In genomic region chr12:51117436-51118020, GRCm38 (mm10) we compare ENCODE assay signal across 12 mouse cellular contexts.
A peak's percentile ranks its signal among the peaks of the same experiment; 100 is the strongest.
DNase-seq lines count a peak whose midpoint lies in the region; ATAC-seq and TF ChIP-seq lines count a peak whose summit lies in the region.
"Had no signal": no experiment of that assay in that cellular context is flagged by ENCODE, and none has a peak within 500 bp of the region (broad histone marks: within the 10 kb centered on the region; RNA-seq: fewer than 3 reads in every experiment).

No protein-coding gene starts in this region.

- H3K9ac ChIP-seq in heart, embryonic 16.5 days (ENCODE audit: low read length) = no peak overlapping the region
- no peak overlapping the region for H3K9ac ChIP-seq in forebrain, embryonic 14.5 days (ENCODE audit: low read length)
- H3K9ac ChIP-seq: limb, embryonic 15.5 days had no signal

- DNase-seq in heart, adult 8-10 months (ENCODE audit: low spot score) = no peak
- DNase-seq in left cerebral cortex, adult 2 months (ENCODE audit: extremely low spot score in 1 of 2, low spot score in 2 of 2) = no peak
- no peak for DNase-seq in left cerebral cortex, postnatal 36 days (ENCODE audit: low spot score in 2 of 2)
- DNase-seq in forebrain, embryonic 14.5 days (ENCODE audit: low spot score) = no peak
- DNase-seq in kidney, postnatal 36 days = peak; percentile 34
- DNase-seq in right cerebral cortex, postnatal 14 days = no peak
- DNase-seq in embryo, embryonic 9.5 days (ENCODE audit: extremely low spot score) = no peak
- DNase-seq: gastrocnemius, postnatal 25 days had no signal

- WGBS in heart, embryonic 16.5 days = 57% methylated on average over 8 of the region's 8 CpGs
- 28% methylated on average over 8 of the region's 8 CpGs for WGBS in forebrain, embryonic 14.5 days

- H3K36me3 ChIP-seq in heart, embryonic 16.5 days (ENCODE audit: control insufficient read depth, insufficient read depth) = no peaks in the 10 kb centered on the region
- H3K36me3 ChIP-seq in forebrain, embryonic 14.5 days (ENCODE audit: control insufficient read depth, insufficient read depth, low read length) = no peaks in the 10 kb centered on the region
- H3K36me3 ChIP-seq: limb, embryonic 15.5 days had no signal

- peak overlapping the region; percentile 32 for H3K4me2 ChIP-seq in heart, embryonic 16.5 days (ENCODE audit: low read depth, low read length)
- H3K4me2 ChIP-seq in forebrain, embryonic 14.5 days (ENCODE audit: low read length) = peak overlapping the region; percentile 2; the same call in 1 of the 2 replicates
- H3K4me2 ChIP-seq: limb, embryonic 15.5 days had no signal

- TF ChIP-seq CTCF in left cerebral cortex, adult 2 months (IDR thresholded peaks at IDR 0.05) = no peak

- peaks cover 4% of the 10 kb centered on the region; the same call in 1 of the 2 replicates for H3K4me1 ChIP-seq in heart, embryonic 16.5 days (ENCODE audit: control insufficient read depth, insufficient read depth, low read length)
- H3K4me1 ChIP-seq in forebrain, embryonic 14.5 days (ENCODE audit: control insufficient read depth, insufficient read depth, low read length) = peaks cover 12% of the 10 kb centered on the region; the same call in 1 of the 2 replicates
- H3K4me1 ChIP-seq: limb, embryonic 15.5 days had no signal

- no peaks in the 10 kb centered on the region for H3K9me3 ChIP-seq in heart, embryonic 16.5 days (replicated peaks; ENCODE audit: control insufficient read depth, low read length)
- no peaks in the 10 kb centered on the region for H3K9me3 ChIP-seq in forebrain, embryonic 14.5 days (replicated peaks; ENCODE audit: control insufficient read depth, low read length)
- H3K9me3 ChIP-seq: limb, embryonic 15.5 days had no signal

- intact Hi-C loops in left cerebral cortex, adult 2 months (cut with DNase I) = loop anchor here (1.0 to 10.0 kb wide), 8 partner anchors 26 to 1740 kb away; no protein-coding TSS in a partner anchor
- intact Hi-C loops in left cerebral cortex, postnatal 36 days (cut with DNase I) = no loop called here

- H3K27me3 ChIP-seq in heart, embryonic 16.5 days (ENCODE audit: control insufficient read depth, insufficient read depth, low read length) = no peaks in the 10 kb centered on the region
- H3K27me3 ChIP-seq in forebrain, embryonic 14.5 days (replicated peaks; ENCODE audit: control insufficient read depth, insufficient read depth, low read length) = no peaks in the 10 kb centered on the region
- H3K27me3 ChIP-seq: limb, embryonic 15.5 days had no signal

- ATAC-seq in heart, embryonic 16.5 days (replicated peaks; ENCODE audit: extremely low read depth, insufficient read depth, low FRiP score) = peak; percentile 87
- peak; percentile 84 for ATAC-seq in forebrain, embryonic 14.5 days
- ATAC-seq: CD4-positive, CD25-positive, alpha-beta regulatory T cell, adult 4 months; lung, postnatal 0 days had no signal

- peak overlapping the region; percentile 79 for H3K27ac ChIP-seq in heart, embryonic 16.5 days (ENCODE audit: low read length)
- H3K27ac ChIP-seq in left cerebral cortex, adult 2 months = peak overlapping the region; percentile 85
- peak overlapping the region; percentile 88 for H3K27ac ChIP-seq in forebrain, embryonic 14.5 days (ENCODE audit: low read depth, low read length)
- H3K27ac ChIP-seq: limb, embryonic 15.5 days had no signal

- no peak overlapping the region for H3K4me3 ChIP-seq in heart, embryonic 16.5 days (ENCODE audit: low read length)
- H3K4me3 ChIP-seq in left cerebral cortex, adult 2 months = no peak overlapping the region
- H3K4me3 ChIP-seq in forebrain, embryonic 14.5 days (ENCODE audit: low read depth, low read length) = no peak overlapping the region
- H3K4me3 ChIP-seq: limb, embryonic 15.5 days had no signal

Comparison
In these comparisons a context has a peak if more than half of its experiments do, and no peak if none do; other contexts are left out.
1. DNase-seq: peak in kidney, postnatal 36 days (2 of 2); none in heart, adult 8-10 months (single experiment), left cerebral cortex, adult 2 months (0 of 2), left cerebral cortex, postnatal 36 days (0 of 2), forebrain, embryonic 14.5 days (single experiment), right cerebral cortex, postnatal 14 days (single experiment) and embryo, embryonic 9.5 days (single experiment).
2. Peak in every context shown above with its lines, with median percentiles within 50 percentile points of each other: H3K27ac ChIP-seq.